ENCODE assay signal across 18 mouse cellular contexts in genomic region chr16:33828496-33828895, GRCm38 (mm10). TPM values are rescaled to one million over a fixed set of nuclear protein-coding genes. Genes with fewer than 3 reads are reported as not detected.
A peak's percentile ranks its signal among the peaks of the same experiment; 100 is the strongest.
DNase-seq lines count a peak whose midpoint lies in the region; ATAC-seq lines count a peak whose summit lies in the region.
"Had no signal": no experiment of that assay in that cellular context is flagged by ENCODE, and none has a peak within 500 bp of the region (broad histone marks: within the 10 kb centered on the region; RNA-seq: fewer than 3 reads in every experiment).

No protein-coding gene starts in this region.

- H3K36me3 ChIP-seq in intestine, embryonic 14.5 days (ENCODE audit: control insufficient read depth, insufficient read depth, low read length), result no peaks in the 10 kb centered on the region
- no peaks in the 10 kb centered on the region for H3K36me3 ChIP-seq in intestine, embryonic 16.5 days (ENCODE audit: control insufficient read depth, insufficient read depth, low read length)
- H3K36me3 ChIP-seq in liver, embryonic 13.5 days, result no peaks in the 10 kb centered on the region
- H3K36me3 ChIP-seq in liver, embryonic 12.5 days, result no peaks in the 10 kb centered on the region
- no peaks in the 10 kb centered on the region for H3K36me3 ChIP-seq in neural tube, embryonic 15.5 days
- H3K36me3 ChIP-seq in forebrain, embryonic 11.5 days (ENCODE audit: control insufficient read depth, insufficient read depth, low read length), result no peaks in the 10 kb centered on the region
- H3K36me3 ChIP-seq: forebrain, embryonic 10.5 days; forebrain, embryonic 15.5 days; heart, embryonic 12.5 days; hindbrain, embryonic 10.5 days had no signal

- no peaks in the 10 kb centered on the region for H3K27me3 ChIP-seq in intestine, embryonic 14.5 days (replicated peaks; ENCODE audit: control insufficient read depth, insufficient read depth, low read length)
- H3K27me3 ChIP-seq in intestine, embryonic 16.5 days (replicated peaks; ENCODE audit: control insufficient read depth, insufficient read depth, low read length), result no peaks in the 10 kb centered on the region
- peaks cover 64% of the 10 kb centered on the region for H3K27me3 ChIP-seq in liver, embryonic 13.5 days
- peaks cover 65% of the 10 kb centered on the region for H3K27me3 ChIP-seq in liver, embryonic 12.5 days (replicated peaks)
- H3K27me3 ChIP-seq in neural tube, embryonic 15.5 days (replicated peaks), result peaks cover 37% of the 10 kb centered on the region
- H3K27me3 ChIP-seq in forebrain, embryonic 11.5 days (ENCODE audit: control insufficient read depth, insufficient read depth, low read length), result peaks cover 21% of the 10 kb centered on the region
- H3K27me3 ChIP-seq: heart, embryonic 12.5 days; Patski had no signal

- no peak overlapping the region for H3K9ac ChIP-seq in intestine, embryonic 14.5 days (ENCODE audit: low read length)
- no peak overlapping the region for H3K9ac ChIP-seq in intestine, embryonic 16.5 days (ENCODE audit: low read depth, low read length)
- no peak overlapping the region for H3K9ac ChIP-seq in liver, embryonic 13.5 days
- no peak overlapping the region for H3K9ac ChIP-seq in liver, embryonic 12.5 days
- H3K9ac ChIP-seq in neural tube, embryonic 15.5 days (replicated peaks), result no peak overlapping the region
- H3K9ac ChIP-seq in forebrain, embryonic 11.5 days (ENCODE audit: low read length), result no peak overlapping the region

- WGBS in intestine, embryonic 14.5 days, result 86% methylated on average over 7 of the region's 7 CpGs
- WGBS in intestine, embryonic 16.5 days, result 82% methylated on average over 7 of the region's 7 CpGs
- 61% methylated on average over 7 of the region's 7 CpGs for WGBS in liver, embryonic 13.5 days (ENCODE audit: insufficient replicate concordance)
- WGBS in liver, embryonic 12.5 days (ENCODE audit: insufficient replicate concordance), result 70% methylated on average over 7 of the region's 7 CpGs
- 92% methylated on average over 7 of the region's 7 CpGs for WGBS in neural tube, embryonic 15.5 days
- 83% methylated on average over 7 of the region's 7 CpGs for WGBS in forebrain, embryonic 11.5 days

- peaks cover 14% of the 10 kb centered on the region for H3K4me1 ChIP-seq in intestine, embryonic 14.5 days (replicated peaks; ENCODE audit: control insufficient read depth, insufficient read depth, low read length)
- peaks cover 15% of the 10 kb centered on the region for H3K4me1 ChIP-seq in intestine, embryonic 16.5 days (ENCODE audit: control insufficient read depth, insufficient read depth, low read length)
- peaks cover 23% of the 10 kb centered on the region for H3K4me1 ChIP-seq in liver, embryonic 13.5 days (replicated peaks)
- peaks cover 33% of the 10 kb centered on the region for H3K4me1 ChIP-seq in liver, embryonic 12.5 days
- H3K4me1 ChIP-seq in neural tube, embryonic 15.5 days, result peaks cover 26% of the 10 kb centered on the region
- H3K4me1 ChIP-seq in forebrain, embryonic 11.5 days (replicated peaks; ENCODE audit: control insufficient read depth, insufficient read depth, low read length), result peaks cover 4% of the 10 kb centered on the region; the same call in 1 of the 2 replicates

- H3K27ac ChIP-seq in intestine, embryonic 14.5 days (ENCODE audit: low read depth), result no peak overlapping the region
- H3K27ac ChIP-seq in intestine, embryonic 16.5 days (ENCODE audit: low read length), result no peak overlapping the region
- no peak overlapping the region for H3K27ac ChIP-seq in liver, embryonic 13.5 days
- no peak overlapping the region for H3K27ac ChIP-seq in liver, embryonic 12.5 days
- no peak overlapping the region for H3K27ac ChIP-seq in neural tube, embryonic 15.5 days (replicated peaks)
- no peak overlapping the region for H3K27ac ChIP-seq in forebrain, embryonic 11.5 days (ENCODE audit: low read depth, low read length)
- H3K27ac ChIP-seq: forebrain, embryonic 15.5 days; hindbrain, embryonic 14.5 days had no signal

- no peaks in the 10 kb centered on the region for H3K9me3 ChIP-seq in intestine, embryonic 14.5 days (ENCODE audit: control insufficient read depth, low read length)
- H3K9me3 ChIP-seq in intestine, embryonic 16.5 days (ENCODE audit: control insufficient read depth, low read length), result no peaks in the 10 kb centered on the region
- H3K9me3 ChIP-seq in liver, embryonic 13.5 days (replicated peaks), result no peaks in the 10 kb centered on the region
- H3K9me3 ChIP-seq in liver, embryonic 12.5 days (replicated peaks), result no peaks in the 10 kb centered on the region
- no peaks in the 10 kb centered on the region for H3K9me3 ChIP-seq in neural tube, embryonic 15.5 days (replicated peaks)
- no peaks in the 10 kb centered on the region for H3K9me3 ChIP-seq in forebrain, embryonic 11.5 days (ENCODE audit: control insufficient read depth, low read length)
- H3K9me3 ChIP-seq: forebrain, embryonic 10.5 days; forebrain, embryonic 15.5 days; heart, embryonic 12.5 days; hindbrain, embryonic 10.5 days had no signal

- H3K4me2 ChIP-seq in intestine, embryonic 14.5 days (ENCODE audit: low read length), result 0 out of 2 replicates have a peak overlapping the region, but pooled peaks have one; percentile 78
- H3K4me2 ChIP-seq in intestine, embryonic 16.5 days (ENCODE audit: low read depth, low read length), result no peak overlapping the region
- H3K4me2 ChIP-seq in liver, embryonic 13.5 days, result peak overlapping the region; percentile 71; the same call in 1 of the 2 replicates
- no peak overlapping the region for H3K4me2 ChIP-seq in liver, embryonic 12.5 days
- peak overlapping the region; percentile 100; the same call in 1 of the 2 replicates for H3K4me2 ChIP-seq in neural tube, embryonic 15.5 days
- H3K4me2 ChIP-seq in forebrain, embryonic 11.5 days (ENCODE audit: low read depth, low read length, severe bottlenecking), result no peak overlapping the region

- no peak for DNase-seq in intestine, embryonic 14.5 days (ENCODE audit: low spot score)
- DNase-seq in liver, embryonic 13.5 days, result no peak
- DNase-seq in neural tube, embryonic 10.5 days (ENCODE audit: extremely low spot score, low spot score), result no peak
- DNase-seq in forebrain, embryonic 11.5 days (ENCODE audit: low spot score), result no peak
- DNase-seq: adrenal gland, postnatal 14 days; heart, adult 2 months had no signal

- no peak overlapping the region for H3K4me3 ChIP-seq in intestine, embryonic 14.5 days (ENCODE audit: low read depth, low read length)
- H3K4me3 ChIP-seq in intestine, embryonic 16.5 days (ENCODE audit: low read length), result no peak overlapping the region
- no peak overlapping the region for H3K4me3 ChIP-seq in liver, embryonic 13.5 days (replicated peaks)
- no peak overlapping the region for H3K4me3 ChIP-seq in liver, embryonic 12.5 days
- H3K4me3 ChIP-seq in neural tube, embryonic 15.5 days (replicated peaks), result no peak overlapping the region
- H3K4me3 ChIP-seq in forebrain, embryonic 11.5 days (ENCODE audit: low read depth, low read length), result no peak overlapping the region

- ATAC-seq in intestine, embryonic 14.5 days (replicated peaks; ENCODE audit: low FRiP score, low TSS enrichment, low read depth), result no peak
- no peak for ATAC-seq in intestine, embryonic 16.5 days
- no peak for ATAC-seq in liver, embryonic 13.5 days (ENCODE audit: low read depth)
- ATAC-seq in liver, embryonic 12.5 days, result no peak
- no peak for ATAC-seq in neural tube, embryonic 15.5 days (ENCODE audit: low FRiP score)
- no peak for ATAC-seq in forebrain, embryonic 11.5 days (replicated peaks; ENCODE audit: low FRiP score)
- ATAC-seq: activated CD4-positive, CD25-positive, alpha-beta regulatory T cell, adult 4 months; forebrain, embryonic 15.5 days had no signal

RNA-seq across cellular contexts. Expression of gene Itgb5, which starts 1.0 kb away (rescaled TPM):
- 23.7 and 41.4 TPM in 2 replicates for polyA plus RNA-seq in intestine, embryonic 14.5 days (2014; fragmentation: Nextera tagmentation; extraction: Ambion mirVana)
- polyA plus RNA-seq in intestine, embryonic 16.5 days (2015; fragmentation: Nextera tagmentation; extraction: Ambion mirVana), result 6.6 and 9.3 TPM in 2 replicates
- 10.9 and 11.3 TPM in 2 replicates for polyA plus RNA-seq in liver, embryonic 13.5 days (2015; fragmentation: Nextera tagmentation; extraction: Ambion mirVana)
- polyA plus RNA-seq in liver, embryonic 12.5 days (2016; fragmentation: Nextera tagmentation; extraction: Ambion mirVana), result 20.0 and 22.2 TPM in 2 replicates
- polyA plus RNA-seq in neural tube, embryonic 15.5 days (2015; fragmentation: Nextera tagmentation; extraction: Ambion mirVana), result 19.2 and 20.1 TPM in 2 replicates
- 28.2 and 31.5 TPM in 2 replicates for polyA plus RNA-seq in forebrain, embryonic 11.5 days (2014; fragmentation: Nextera tagmentation; extraction: Ambion mirVana)

RNA-seq across cellular contexts. Expression of gene Muc13, which starts 34.7 kb away (rescaled TPM):
- 103 and 105 TPM in 2 replicates for polyA plus RNA-seq in intestine, embryonic 14.5 days (2014; fragmentation: Nextera tagmentation; extraction: Ambion mirVana)
- 358 and 407 TPM in 2 replicates for polyA plus RNA-seq in intestine, embryonic 16.5 days (2015; fragmentation: Nextera tagmentation; extraction: Ambion mirVana)
- polyA plus RNA-seq in liver, embryonic 13.5 days (2015; fragmentation: Nextera tagmentation; extraction: Ambion mirVana), result 2.7 and 3.2 TPM in 2 replicates
- polyA plus RNA-seq in liver, embryonic 12.5 days (2016; fragmentation: Nextera tagmentation; extraction: Ambion mirVana), result 5.2 and 5.5 TPM in 2 replicates
- polyA plus RNA-seq in neural tube, embryonic 15.5 days (2015; fragmentation: Nextera tagmentation; extraction: Ambion mirVana), result 7.2 TPM in 1 of 2 replicates, not detected in the other
- polyA plus RNA-seq in forebrain, embryonic 11.5 days (2014; fragmentation: Nextera tagmentation; extraction: Ambion mirVana), result 0.07 TPM in 1 of 2 replicates, not detected in the other
- polyA plus RNA-seq: embryonic facial prominence, embryonic 14.5 days; erythroblast, embryonic 14.5 days; forebrain, embryonic 15.5 days; hindbrain, embryonic 14.5 days; Patski had no signal

Comparison
In these comparisons a context has a peak if more than half of its experiments do, and no peak if none do; other contexts are left out.
1. H3K4me2 ChIP-seq: peak in intestine, embryonic 14.5 days (single experiment), liver, embryonic 13.5 days (single experiment) and neural tube, embryonic 15.5 days (single experiment); none in intestine, embryonic 16.5 days (single experiment), liver, embryonic 12.5 days (single experiment) and forebrain, embryonic 11.5 days (single experiment).
2. RNA of gene Muc13, which starts 34.7 kb away (polyA plus RNA-seq): 358 to 407 TPM in intestine, embryonic 16.5 days and 103 to 105 TPM in intestine, embryonic 14.5 days; 5.2 to 5.5 TPM in liver, embryonic 12.5 days, 2.7 to 3.2 TPM in liver, embryonic 13.5 days, 0.07 TPM in forebrain, embryonic 11.5 days and 7.2 TPM in neural tube, embryonic 15.5 days; every median in the first group is over 10 times any median in the second.